Mouse (Mus musculus): ENCODE data around the gene Tprkb.
"Not testable (repeated sequence)": the region's sequence is repeated elsewhere in the genome, so short reads cannot be mapped to it uniquely, and the experiment has no call there.

The Tprkb gene

GRCm38 (mm10) chr6:85972699-85973098 is 61.0 kb downstream of the Tprkb start:
- no peak for DNase-seq (ENCODE audit: low read depth, low spot score)

- no peak for DNase-seq (ENCODE audit: low read depth, low spot score)
Measured at GRCm38 (mm10) chr6:85973336-85973735, 61.7 kb downstream of the Tprkb start.

- DNase-seq (ENCODE audit: low read depth, low spot score), result no peak
Measured at GRCm38 (mm10) chr6:85974941-85975617, 63.4 kb downstream of the Tprkb start.

GRCm38 (mm10) chr6:85975761-85976160 is 64.1 kb downstream of the Tprkb start:
- no peak for DNase-seq (ENCODE audit: low read depth, low spot score)

GRCm38 (mm10) chr6:85976242-85976641 is 64.6 kb downstream of the Tprkb start:
- no peak for DNase-seq (ENCODE audit: low read depth, low spot score)

- not testable (repeated sequence) for DNase-seq (ENCODE audit: low read depth, low spot score)
Measured at GRCm38 (mm10) chr6:85978736-85979135, 67.1 kb downstream of the Tprkb start.
